Mouse (Mus musculus): ENCODE measurements at regions not wholly inside any gene's neighbourhood (a gene's known extent, or its start where the extent isn't known, plus 50 kb on each side); places are given as distances from the start of the nearest gene placed in this dataset.

GRCm38 (mm10) chr11:23201701-23202449, 54.0 kb upstream of the Xpo1 start:
- no peaks in the 10 kb centered on the region for H3K36me3 ChIP-seq (ENCODE audit: insufficient read depth, low read length)
- no peak overlapping the region for H3K4me3 ChIP-seq (replicated peaks; ENCODE audit: low read length)
- H3K27me3 ChIP-seq (ENCODE audit: insufficient read depth, low read length), result peaks cover 19% of the 10 kb centered on the region
- H3K4me1 ChIP-seq (replicated peaks; ENCODE audit: low read depth, low read length), result peaks cover 17% of the 10 kb centered on the region
- no peak for TF ChIP-seq POU5F1 (IDR thresholded peaks at IDR 0.05; ENCODE audit: borderline replicate concordance, low read length)
- no peak for TF ChIP-seq NANOG (IDR thresholded peaks at IDR 0.05; ENCODE audit: borderline replicate concordance, low read length)
- no peak for TF ChIP-seq CTCF (conservative IDR thresholded peaks at IDR 0.05; ENCODE audit: low read length)
- H3K9me3 ChIP-seq (ENCODE audit: low read length), result no peaks in the 10 kb centered on the region

- TF ChIP-seq CTCF (conservative IDR thresholded peaks at IDR 0.05; ENCODE audit: low read length), result no peak
- TF ChIP-seq NANOG (IDR thresholded peaks at IDR 0.05; ENCODE audit: borderline replicate concordance, low read length), result no peak
- TF ChIP-seq POU5F1 (IDR thresholded peaks at IDR 0.05; ENCODE audit: borderline replicate concordance, low read length), result no peak
Observed at GRCm38 (mm10) chr11:23203566-23203965, 52.3 kb upstream of the Xpo1 start.

GRCm38 (mm10) chr11:23204041-23204440, 51.8 kb upstream of the Xpo1 start:
- no peaks in the 10 kb centered on the region for H3K9me3 ChIP-seq (ENCODE audit: low read length)
- peaks cover 19% of the 10 kb centered on the region for H3K27me3 ChIP-seq (ENCODE audit: insufficient read depth, low read length)
- H3K4me1 ChIP-seq (replicated peaks; ENCODE audit: low read depth, low read length), result peaks cover 17% of the 10 kb centered on the region
- H3K36me3 ChIP-seq (ENCODE audit: insufficient read depth, low read length), result no peaks in the 10 kb centered on the region
- peak overlapping the region; percentile 71 for H3K4me3 ChIP-seq (replicated peaks; ENCODE audit: low read length)
- TF ChIP-seq POU5F1 (IDR thresholded peaks at IDR 0.05; ENCODE audit: borderline replicate concordance, low read length), result no peak
- TF ChIP-seq NANOG (IDR thresholded peaks at IDR 0.05; ENCODE audit: borderline replicate concordance, low read length), result no peak

More at GRCm38 (mm10) chr11:23203566-23203965, 52.3 kb upstream of the Xpo1 start:
- peaks cover 17% of the 10 kb centered on the region for H3K4me1 ChIP-seq (replicated peaks; ENCODE audit: low read depth, low read length)
- H3K27me3 ChIP-seq (ENCODE audit: insufficient read depth, low read length), result peaks cover 19% of the 10 kb centered on the region
- peak overlapping the region; percentile 71 for H3K4me3 ChIP-seq (replicated peaks; ENCODE audit: low read length)
- no peaks in the 10 kb centered on the region for H3K9me3 ChIP-seq (ENCODE audit: low read length)
- no peaks in the 10 kb centered on the region for H3K36me3 ChIP-seq (ENCODE audit: insufficient read depth, low read length)
